Mouse (Mus musculus) heart, postnatal 36 days (tissue): ENCODE results near the gene Rfx4. TPM values are rescaled to one million over a fixed set of nuclear protein-coding genes. Genes with fewer than 3 reads are reported as not detected.

ENCODE experiments used
- DNase-seq, 2 experiments: peaks; one replicate each; pipeline ENCODE4 v3.0.0; 2021 to 2022
- intact Hi-C: fragments of 180-260 bp; cut with DNase I; formaldehyde crosslinking; loops from one replicate; pipeline ENCODE4 v1.15.1; 2025
- total RNA-seq, 2 experiments: library from RNA; stranded (reverse); gene quantifications; 2 replicates each; pipeline ENCODE4 v1.2.3; 2021

Gene Rfx4
- total RNA-seq, 2 experiments from 2014 or later = 0.08 TPM; not detected in 1

GRCm38 (mm10) chr10:84807206-84807605, 51.3 kb downstream of the Rfx4 start:
- no peak for DNase-seq
- intact Hi-C loops = no loop called here

- peak in 1 of 2 experiments; percentile 27 for DNase-seq
- intact Hi-C loops = no loop called here
These were observed 54.4 kb downstream of the Rfx4 start for GRCm38 (mm10) chr10:84810030-84810849.

- intact Hi-C loops = no loop called here
- no peak for DNase-seq
These were observed 55.5 kb downstream of the Rfx4 start for GRCm38 (mm10) chr10:84811171-84811912.

GRCm38 (mm10) chr10:84811913-84812295, 56.0 kb downstream of the Rfx4 start:
- DNase-seq = no peak
- intact Hi-C loops = no loop called here

GRCm38 (mm10) chr10:84815676-84816436, 60.0 kb downstream of the Rfx4 start:
- intact Hi-C loops = no loop called here
- no peak for DNase-seq

- intact Hi-C loops = no loop called here
- no peak for DNase-seq
These were observed 61.4 kb downstream of the Rfx4 start for GRCm38 (mm10) chr10:84817086-84817869.

GRCm38 (mm10) chr10:84819669-84820068, 63.8 kb downstream of the Rfx4 start:
- intact Hi-C loops = no loop called here
- DNase-seq = no peak

- DNase-seq = no peak
- intact Hi-C loops = no loop called here
These were observed 64.4 kb downstream of the Rfx4 start for GRCm38 (mm10) chr10:84820230-84820629.

- DNase-seq = no peak
- intact Hi-C loops = no loop called here
These were observed 66.9 kb downstream of the Rfx4 start for GRCm38 (mm10) chr10:84822741-84823151.

GRCm38 (mm10) chr10:84823621-84824020, 67.8 kb downstream of the Rfx4 start:
- intact Hi-C loops = no loop called here
- peak; percentile 35 to 38 for DNase-seq

GRCm38 (mm10) chr10:84829009-84829408, 73.1 kb downstream of the Rfx4 start:
- DNase-seq = no peak
- intact Hi-C loops = no loop called here

GRCm38 (mm10) chr10:84835596-84835995, 79.7 kb downstream of the Rfx4 start:
- no peak for DNase-seq
- intact Hi-C loops = loop anchor here (5.0 kb wide), 3 partner anchors 132 to 193 kb away; no protein-coding TSS in a partner anchor

GRCm38 (mm10) chr10:84836104-84836503, 80.2 kb downstream of the Rfx4 start:
- DNase-seq = no peak
- intact Hi-C loops = loop anchor here (1.0 to 5.0 kb wide), 4 partner anchors 131 to 209 kb away; no protein-coding TSS in a partner anchor

GRCm38 (mm10) chr10:84837355-84837754, 81.5 kb downstream of the Rfx4 start:
- intact Hi-C loops = loop anchor here (5.0 kb wide), 3 partner anchors 130 to 195 kb away; no protein-coding TSS in a partner anchor
- DNase-seq = no peak

GRCm38 (mm10) chr10:84838850-84839473, 83.1 kb downstream of the Rfx4 start:
- no peak for DNase-seq
- intact Hi-C loops = loop anchor here (5.0 kb wide), 3 partner anchors 128 to 197 kb away; no protein-coding TSS in a partner anchor

GRCm38 (mm10) chr10:84846638-84847037, 90.8 kb downstream of the Rfx4 start:
- intact Hi-C loops = no loop called here
- no peak for DNase-seq

GRCm38 (mm10) chr10:84851981-84852979, 96.4 kb downstream of the Rfx4 start:
- DNase-seq = peak; percentile 72 to 77
- intact Hi-C loops = no loop called here

GRCm38 (mm10) chr10:84854059-84854458, 98.2 kb downstream of the Rfx4 start:
- intact Hi-C loops = no loop called here
- DNase-seq = no peak
